Mouse (Mus musculus): ENCODE data around the gene Enox1. TPM values are rescaled to one million over a fixed set of nuclear protein-coding genes. Genes with fewer than 3 reads are reported as not detected.

Enox1 gene
- total and polyA plus RNA-seq, 3 experiments, result not detected

DNA sequence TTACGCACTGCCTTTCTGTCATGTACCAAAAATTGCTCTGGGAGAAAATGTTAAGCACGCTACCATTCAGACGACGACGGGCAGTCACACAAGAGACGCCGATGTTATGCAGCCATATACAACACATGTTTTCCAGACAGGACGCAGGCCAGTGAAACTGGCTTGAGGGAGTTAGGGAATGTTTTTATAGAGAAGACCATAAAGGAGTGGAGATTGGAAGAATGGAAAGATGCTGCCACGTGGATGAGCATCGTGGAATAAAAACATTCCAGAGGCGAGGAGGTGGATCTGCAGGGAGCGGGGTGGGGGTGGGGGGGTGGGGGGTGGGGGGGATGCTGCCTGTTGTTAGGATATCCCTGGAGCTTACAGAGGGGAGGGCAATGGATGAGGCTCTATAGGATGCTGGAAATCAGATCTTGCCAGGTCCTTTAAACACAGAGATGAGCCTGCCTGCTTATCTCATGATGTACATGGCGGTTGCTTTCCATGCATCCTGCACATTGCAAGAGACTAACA lies 116.4 kb downstream of the Enox1 start:
- in situ Hi-C loops (cut with MboI; ENCODE audit: low pct_ligation_motif_present, low pct_unique_long_range_greater_than_20kb, low sequenced_read_pairs), result no loop called here
- H3K4me1 ChIP-seq (ENCODE audit: control insufficient read depth in 1 of 2, insufficient read depth in 2 of 2), result no peaks in the 10 kb centered on the region
- no peak overlapping the region for H3K4me3 ChIP-seq (replicated peaks in 1 of 3; ENCODE audit: low read depth in 2 of 3, low read length in 2 of 3, poor library complexity in 1 of 3)
- no peak for DNase-seq (ENCODE audit: extremely low read depth)
- no peak for TF ChIP-seq GABPA (IDR thresholded peaks at IDR 0.05; ENCODE audit: insufficient replicate concordance, low read depth, low read length)
- no peak for TF ChIP-seq SIN3A (IDR thresholded peaks at IDR 0.05; ENCODE audit: low read length)
- no peak for TF ChIP-seq MAX (IDR thresholded peaks at IDR 0.05; ENCODE audit: low read length)
- no peak for TF ChIP-seq IRF4 (IDR thresholded peaks at IDR 0.05; ENCODE audit: low read depth, low read length)
- no peak for TF ChIP-seq POLR2A (IDR thresholded peaks at IDR 0.05; ENCODE audit: low read depth, low read length)
- TF ChIP-seq UBTF (IDR thresholded peaks at IDR 0.05; ENCODE audit: low read depth, low read length), result no peak
- no peak for TF ChIP-seq CTCF (conservative IDR thresholded peaks at IDR 0.05 in 1 of 2, IDR thresholded peaks at IDR 0.05 in 1 of 2; ENCODE audit: low read depth in 2 of 2, low read length in 2 of 2)
- TF ChIP-seq NRF1 (IDR thresholded peaks at IDR 0.05; ENCODE audit: low read depth, low read length), result no peak
- TF ChIP-seq PAX5 (IDR thresholded peaks at IDR 0.05; ENCODE audit: low read length), result no peak
- no peak for TF ChIP-seq JUND (conservative IDR thresholded peaks at IDR 0.05; ENCODE audit: low read depth, low read length)
- TF ChIP-seq KAT2A (IDR thresholded peaks at IDR 0.05; ENCODE audit: insufficient replicate concordance, low read length), result no peak
- no peak for TF ChIP-seq E2F4 (IDR thresholded peaks at IDR 0.05; ENCODE audit: insufficient replicate concordance, low read depth, low read length)
- no peak for TF ChIP-seq BHLHE40 (IDR thresholded peaks at IDR 0.05; ENCODE audit: low read depth, low read length)
- TF ChIP-seq MAFK (IDR thresholded peaks at IDR 0.05; ENCODE audit: insufficient replicate concordance, low read length), result no peak
- TF ChIP-seq ELF1 (IDR thresholded peaks at IDR 0.05; ENCODE audit: low read depth, low read length), result no peak
- no peaks in the 10 kb centered on the region for H3K27me3 ChIP-seq (replicated peaks)
- dilution Hi-C loops (cut with MboI; ENCODE audit: extremely low pct_ligation_motif_present, extremely low pct_unique_long_range_greater_than_20kb, low sequenced_read_pairs), result no loop called here
- peaks cover 71% of the 10 kb centered on the region for H3K9me3 ChIP-seq (replicated peaks; ENCODE audit: low read length)
- no peak overlapping the region for H3K9ac ChIP-seq (ENCODE audit: insufficient read depth, low read depth)
- no peaks in the 10 kb centered on the region for H3K79me2 ChIP-seq (replicated peaks; ENCODE audit: control insufficient read depth, extremely low read depth, insufficient read depth, poor library complexity, severe bottlenecking)
- H3K36me3 ChIP-seq (replicated peaks in 1 of 2; ENCODE audit: control insufficient read depth in 1 of 2, insufficient read depth in 1 of 2, low read length in 1 of 2), result no peaks in the 10 kb centered on the region
- no peak overlapping the region for H3K27ac ChIP-seq (ENCODE audit: insufficient read depth, low read depth)
- H3K4me2 ChIP-seq (ENCODE audit: insufficient read depth, low read depth, poor library complexity, severe bottlenecking), result no peak overlapping the region

- no peaks in the 10 kb centered on the region for H3K79me2 ChIP-seq (replicated peaks; ENCODE audit: control insufficient read depth, extremely low read depth, insufficient read depth, poor library complexity, severe bottlenecking)
- no peaks in the 10 kb centered on the region for H3K4me1 ChIP-seq (ENCODE audit: control insufficient read depth in 1 of 2, insufficient read depth in 2 of 2)
- H3K27ac ChIP-seq (ENCODE audit: insufficient read depth, low read depth), result no peak overlapping the region
- dilution Hi-C loops (cut with MboI; ENCODE audit: extremely low pct_ligation_motif_present, extremely low pct_unique_long_range_greater_than_20kb, low sequenced_read_pairs), result no loop called here
- no peak overlapping the region for H3K9ac ChIP-seq (ENCODE audit: insufficient read depth, low read depth)
- in situ Hi-C loops (cut with MboI; ENCODE audit: low pct_ligation_motif_present, low pct_unique_long_range_greater_than_20kb, low sequenced_read_pairs), result no loop called here
- H3K4me2 ChIP-seq (ENCODE audit: insufficient read depth, low read depth, poor library complexity, severe bottlenecking), result no peak overlapping the region
- H3K4me3 ChIP-seq (replicated peaks in 1 of 3; ENCODE audit: low read depth in 2 of 3, low read length in 2 of 3, poor library complexity in 1 of 3), result no peak overlapping the region
- H3K36me3 ChIP-seq (replicated peaks in 1 of 2; ENCODE audit: control insufficient read depth in 1 of 2, insufficient read depth in 1 of 2, low read length in 1 of 2), result no peaks in the 10 kb centered on the region
- DNase-seq (ENCODE audit: extremely low read depth), result no peak
- peaks cover 70% of the 10 kb centered on the region for H3K9me3 ChIP-seq (replicated peaks; ENCODE audit: low read length)
- TF ChIP-seq TCF12 (IDR thresholded peaks at IDR 0.05; ENCODE audit: low read depth, low read length) (no peak), NRF1 (IDR thresholded peaks at IDR 0.05; ENCODE audit: low read depth, low read length) (no peak), PAX5 (IDR thresholded peaks at IDR 0.05; ENCODE audit: low read length) (no peak), MAZ (IDR thresholded peaks at IDR 0.05; ENCODE audit: low read depth, low read length) (no peak)
- no peaks in the 10 kb centered on the region for H3K27me3 ChIP-seq (replicated peaks)
Observed at GRCm38 (mm10) chr14:77273721-77274120, 117.2 kb downstream of the Enox1 start.
